Mouse (Mus musculus): ENCODE results near the gene Fa2h.

- no peak for TF ChIP-seq CTCF (conservative IDR thresholded peaks at IDR 0.05; ENCODE audit: low read length)
- no peak for TF ChIP-seq POU5F1 (IDR thresholded peaks at IDR 0.05; ENCODE audit: borderline replicate concordance, low read length)
These were observed 89.3 kb downstream of the Fa2h start for GRCm38 (mm10) chr8:111304359-111304758.

All from E14TG2a.4 (cell line).